Mouse (Mus musculus): ENCODE measurements around the gene Tmem121b. TPM values are rescaled to one million over a fixed set of nuclear protein-coding genes. Genes with fewer than 3 reads are reported as not detected.

Tmem121b gene
- total RNA-seq, 1 experiment, result 0.09 TPM

DNA sequence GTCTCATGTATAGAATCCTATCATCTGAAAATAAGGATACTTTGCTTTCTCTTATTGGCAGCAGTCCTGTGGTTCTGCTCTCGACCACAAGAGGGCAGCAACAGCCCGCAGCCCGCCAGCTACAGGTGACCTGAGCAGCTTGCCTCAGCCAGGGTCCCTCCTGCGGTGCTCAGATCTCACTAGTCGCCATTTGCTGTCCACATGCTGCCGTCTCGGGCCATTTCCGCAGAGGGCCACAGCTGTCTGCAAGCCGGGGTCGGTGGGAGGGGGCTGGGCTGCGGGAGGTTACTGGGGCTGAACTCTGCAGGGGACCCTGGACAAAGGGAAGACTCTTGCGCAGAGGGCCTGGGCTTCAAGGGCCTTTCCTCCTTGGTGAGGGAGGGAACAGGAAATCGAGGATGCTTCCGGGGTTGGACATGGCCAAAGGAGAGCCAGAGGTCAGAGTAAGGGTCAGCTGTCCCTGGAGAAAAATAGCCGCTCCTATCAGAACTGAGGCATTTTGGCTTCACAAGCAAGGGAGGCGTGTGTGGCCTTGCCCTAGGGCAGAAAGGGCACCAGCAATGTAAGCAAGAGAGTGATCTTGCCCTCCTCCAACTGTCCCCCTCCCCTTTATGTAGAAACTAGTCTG lies 45.6 kb upstream of the Tmem121b start:
- in situ Hi-C loops (cut with MboI; ENCODE audit: low sequenced_read_pairs in 2 of 2, unreplicated experiment in 2 of 2), result loop anchor here in 1 of 2 experiments (10.0 kb wide), 1 partner anchor 246 kb away; no protein-coding TSS in a partner anchor
- peak overlapping the region; percentile 74; the same call in 1 of the 2 replicates for H3K27ac ChIP-seq (ENCODE audit: insufficient read depth, low read depth, low read length, poor library complexity, severe bottlenecking)
- no peaks in the 10 kb centered on the region for H3K9me3 ChIP-seq (ENCODE audit: control insufficient read depth, insufficient read depth, low read depth, low read length)
- peak; percentile 51 for DNase-seq (ENCODE audit: low read depth, low spot score)
- H3K4me3 ChIP-seq (ENCODE audit: insufficient read depth in 1 of 2, low read depth in 1 of 2, low read length in 2 of 2, poor library complexity in 1 of 2, severe bottlenecking in 1 of 2), result peak overlapping the region; percentile 35 to 60
- TF ChIP-seq MAFK (IDR thresholded peaks at IDR 0.05; ENCODE audit: insufficient read depth, low read depth, low read length), result no peak
- TF ChIP-seq ZC3H11A (IDR thresholded peaks at IDR 0.05; ENCODE audit: borderline replicate concordance, low read depth, low read length), result peak; percentile 76; the same call in 1 of the 2 replicates
- H3K4me1 ChIP-seq (ENCODE audit: control insufficient read depth in 2 of 2, insufficient read depth in 2 of 2, low read length in 2 of 2, poor library complexity in 1 of 2), result peaks cover 0 to 4% of the 10 kb centered on the region in 2 experiments; a peak in 1 of 4 replicates
- H3K36me3 ChIP-seq (ENCODE audit: control insufficient read depth, insufficient read depth, low read length, poor library complexity, severe bottlenecking), result no peaks in the 10 kb centered on the region
- H3K9ac ChIP-seq (ENCODE audit: insufficient read depth, low read depth, low read length, poor library complexity, severe bottlenecking), result peak overlapping the region; percentile 55; the same call in 1 of the 2 replicates

DNA sequence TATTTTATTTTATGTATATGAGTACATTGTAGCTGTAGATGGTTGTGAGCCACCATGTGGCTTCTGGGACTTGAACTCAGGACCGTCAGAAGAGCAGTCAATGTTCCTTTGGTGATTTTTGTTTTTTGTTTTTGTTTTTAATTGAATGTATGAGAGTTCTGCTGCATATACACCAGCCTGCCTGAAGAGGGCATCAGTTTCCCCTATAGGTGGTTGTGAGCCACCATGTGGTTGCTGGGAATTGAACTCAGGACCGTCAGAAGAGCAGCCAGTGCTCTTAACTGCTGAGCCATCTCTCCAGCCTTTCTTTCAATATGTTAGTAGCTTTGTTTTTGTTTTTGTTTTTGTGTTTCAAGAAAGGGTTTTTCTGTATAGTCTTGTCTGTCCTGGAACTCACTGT lies 42.7 kb upstream of the Tmem121b start:
- DNase-seq (ENCODE audit: low read depth, low spot score), result no peak
- TF ChIP-seq CHD2 (IDR thresholded peaks at IDR 0.05; ENCODE audit: low read depth, low read length) (no peak), ZNF384 (IDR thresholded peaks at IDR 0.05; ENCODE audit: low read depth, low read length) (no peak), ZC3H11A (IDR thresholded peaks at IDR 0.05; ENCODE audit: borderline replicate concordance, low read depth, low read length) (no peak), HCFC1 (IDR thresholded peaks at IDR 0.05; ENCODE audit: borderline replicate concordance, insufficient read depth, low read length) (no peak), MAFK (IDR thresholded peaks at IDR 0.05; ENCODE audit: insufficient read depth, low read depth, low read length) (no peak)
- Histone ChIP-seq H3K4me1 (ENCODE audit: control insufficient read depth in 2 of 2, insufficient read depth in 2 of 2, low read length in 2 of 2, poor library complexity in 1 of 2) (peaks cover 0 to 4% of the 10 kb centered on the region in 2 experiments; a peak in 1 of 4 replicates), H3K9me3 (ENCODE audit: control insufficient read depth, insufficient read depth, low read depth, low read length) (no peaks in the 10 kb centered on the region), H3K27ac (ENCODE audit: insufficient read depth, low read depth, low read length, poor library complexity, severe bottlenecking) (no peak overlapping the region), H3K36me3 (ENCODE audit: control insufficient read depth, insufficient read depth, low read length, poor library complexity, severe bottlenecking) (no peaks in the 10 kb centered on the region), H3K9ac (ENCODE audit: insufficient read depth, low read depth, low read length, poor library complexity, severe bottlenecking) (no peak overlapping the region), H3K4me3 (ENCODE audit: insufficient read depth in 1 of 2, low read depth in 1 of 2, low read length in 2 of 2, poor library complexity in 1 of 2, severe bottlenecking in 1 of 2) (no peak overlapping the region)
- in situ Hi-C loops (cut with MboI; ENCODE audit: low sequenced_read_pairs in 2 of 2, unreplicated experiment in 2 of 2), result loop anchor here in 1 of 2 experiments (10.0 kb wide), 1 partner anchor 248 kb away; no protein-coding TSS in a partner anchor

GRCm38 (mm10) chr6:120532594-120532993 lies 39.0 kb upstream of the Tmem121b start:
- TF ChIP-seq HCFC1 (IDR thresholded peaks at IDR 0.05; ENCODE audit: borderline replicate concordance, insufficient read depth, low read length) (no peak), CHD2 (IDR thresholded peaks at IDR 0.05; ENCODE audit: low read depth, low read length) (no peak), MAFK (IDR thresholded peaks at IDR 0.05; ENCODE audit: insufficient read depth, low read depth, low read length) (no peak), ZNF384 (IDR thresholded peaks at IDR 0.05; ENCODE audit: low read depth, low read length) (no peak), ZC3H11A (IDR thresholded peaks at IDR 0.05; ENCODE audit: borderline replicate concordance, low read depth, low read length) (no peak)
- no peak overlapping the region for H3K4me3 ChIP-seq (ENCODE audit: insufficient read depth in 1 of 2, low read depth in 1 of 2, low read length in 2 of 2, poor library complexity in 1 of 2, severe bottlenecking in 1 of 2)
- no peak overlapping the region for H3K27ac ChIP-seq (ENCODE audit: insufficient read depth, low read depth, low read length, poor library complexity, severe bottlenecking)
- in situ Hi-C loops (cut with MboI; ENCODE audit: low sequenced_read_pairs in 2 of 2, unreplicated experiment in 2 of 2), result loop anchor here in 1 of 2 experiments (10.0 kb wide), 1 partner anchor 252 kb away; no protein-coding TSS in a partner anchor
- no peaks in the 10 kb centered on the region for H3K9me3 ChIP-seq (ENCODE audit: control insufficient read depth, insufficient read depth, low read depth, low read length)
- H3K4me1 ChIP-seq (ENCODE audit: control insufficient read depth in 2 of 2, insufficient read depth in 2 of 2, low read length in 2 of 2, poor library complexity in 1 of 2), result peaks cover 3 to 4% of the 10 kb centered on the region in 2 experiments; a peak in 1 of 4 replicates
- H3K9ac ChIP-seq (ENCODE audit: insufficient read depth, low read depth, low read length, poor library complexity, severe bottlenecking), result no peak overlapping the region
- H3K36me3 ChIP-seq (ENCODE audit: control insufficient read depth, insufficient read depth, low read length, poor library complexity, severe bottlenecking), result no peaks in the 10 kb centered on the region
- DNase-seq (ENCODE audit: low read depth, low spot score), result no peak

DNA sequence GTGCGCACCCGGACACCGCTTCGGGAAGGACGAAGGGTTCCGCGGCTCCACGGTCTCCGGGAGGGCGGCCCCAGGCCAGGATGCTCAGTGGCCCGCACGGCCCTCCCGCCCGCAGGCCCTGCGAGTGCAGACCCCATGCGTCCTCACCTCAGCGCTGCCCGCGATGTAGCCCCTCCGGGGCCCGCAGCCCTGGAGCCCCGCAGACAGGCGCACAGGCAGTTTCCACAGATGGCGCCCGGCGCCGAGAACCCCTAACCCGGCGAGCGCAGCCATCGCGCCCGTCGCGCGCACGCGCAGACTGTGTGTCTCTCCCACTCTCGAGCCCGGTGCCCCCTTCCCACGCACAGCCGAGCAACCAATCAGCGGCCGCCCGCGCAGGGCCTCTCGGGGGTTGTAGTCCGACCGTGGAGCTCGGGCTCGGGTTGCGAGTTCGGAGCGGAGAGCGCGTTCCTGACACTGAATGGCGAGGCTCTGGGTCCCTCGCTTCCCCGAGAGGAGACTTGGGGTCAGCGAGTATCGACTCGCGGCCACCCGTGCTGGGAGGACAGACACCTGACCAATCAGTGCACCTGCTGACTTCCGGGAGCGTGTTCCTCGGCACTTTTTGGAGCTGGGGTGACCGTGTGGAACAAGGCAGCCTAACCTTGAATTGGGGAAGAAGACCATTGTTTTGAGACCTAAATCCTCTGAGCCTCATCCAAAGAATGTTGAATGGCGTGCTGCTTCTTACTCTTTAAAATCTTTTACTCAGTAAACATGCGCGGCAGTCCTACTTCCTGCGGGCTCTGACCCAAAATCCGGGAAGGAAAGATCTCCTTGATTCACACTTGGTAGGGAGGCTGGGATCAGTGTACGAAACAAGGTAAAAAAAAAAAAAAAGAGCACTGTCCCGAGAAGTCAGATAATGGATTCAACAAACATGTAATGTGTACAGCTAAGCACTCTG lies 37.7 kb upstream of the Tmem121b start, which contains the start of gene Hdhd5:
Gene Hdhd5 (minus strand): TSS at position 300 of the 946 bp plus-strand sequence.
- Histone ChIP-seq H3K4me3 (ENCODE audit: insufficient read depth in 1 of 2, low read depth in 1 of 2, low read length in 2 of 2, poor library complexity in 1 of 2, severe bottlenecking in 1 of 2) (peak within 1 kb of the TSS; percentile 88 to 90), H3K4me1 (ENCODE audit: control insufficient read depth in 2 of 2, insufficient read depth in 2 of 2, low read length in 2 of 2, poor library complexity in 1 of 2) (peaks cover 3 to 4% of the 10 kb centered on the region in 2 experiments; a peak in 1 of 4 replicates), H3K27ac (ENCODE audit: insufficient read depth, low read depth, low read length, poor library complexity, severe bottlenecking) (no peak within 1 kb of the TSS), H3K9me3 (ENCODE audit: control insufficient read depth, insufficient read depth, low read depth, low read length) (no peaks in the 10 kb centered on the region), H3K9ac (ENCODE audit: insufficient read depth, low read depth, low read length, poor library complexity, severe bottlenecking) (peak within 1 kb of the TSS; percentile 90), H3K36me3 (ENCODE audit: control insufficient read depth, insufficient read depth, low read length, poor library complexity, severe bottlenecking) (no peaks in the 10 kb centered on the region)
- TF ChIP-seq ZC3H11A (IDR thresholded peaks at IDR 0.05; ENCODE audit: borderline replicate concordance, low read depth, low read length) (no peak), CHD2 (IDR thresholded peaks at IDR 0.05; ENCODE audit: low read depth, low read length) (no peak), HCFC1 (IDR thresholded peaks at IDR 0.05; ENCODE audit: borderline replicate concordance, insufficient read depth, low read length) (peak; percentile 89), ZNF384 (IDR thresholded peaks at IDR 0.05; ENCODE audit: low read depth, low read length) (no peak)
- in situ Hi-C loops (cut with MboI; ENCODE audit: low sequenced_read_pairs in 2 of 2, unreplicated experiment in 2 of 2), result loop anchor here in 1 of 2 experiments (10.0 kb wide), 1 partner anchor 254 kb away; no protein-coding TSS in a partner anchor
- peak; percentile 78 for DNase-seq (ENCODE audit: low read depth, low spot score)

All from ES-E14 (cell line).